11 mouse cellular contexts compared by ENCODE assay signal in the genomic region with DNA sequence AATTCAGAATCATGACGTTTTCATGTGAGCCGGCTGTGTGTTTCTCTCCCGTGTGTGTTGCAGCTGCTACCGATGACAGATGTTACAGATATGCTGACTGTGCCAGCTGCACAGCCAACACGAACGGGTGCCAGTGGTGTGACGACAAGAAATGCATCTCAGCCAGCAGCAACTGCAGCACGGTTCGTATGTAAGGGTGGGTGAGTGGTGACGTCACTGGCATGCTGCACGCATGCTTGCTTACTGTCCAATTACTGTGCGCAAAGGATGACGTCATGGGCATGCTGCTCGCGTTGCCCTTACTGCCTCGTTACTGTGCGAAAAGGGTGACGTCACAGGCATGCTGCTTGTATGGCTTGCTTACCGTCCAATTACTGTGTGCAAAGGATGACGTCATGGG.
DNase-seq lines count a peak whose midpoint lies in the region; ATAC-seq and TF ChIP-seq lines count a peak whose summit lies in the region.
"Had no signal": no experiment of that assay in that cellular context is flagged by ENCODE, and none has a peak within 500 bp of the region (broad histone marks: within the 10 kb centered on the region; RNA-seq: fewer than 3 reads in every experiment).

No protein-coding gene starts in this region.

- TF ChIP-seq CTCF in intestine, postnatal 0 days (IDR thresholded peaks at IDR 0.05; ENCODE audit: low read depth) = no peak

- ATAC-seq in heart, embryonic 11.5 days (replicated peaks; ENCODE audit: insufficient number of reproducible peaks, low FRiP score, low TSS enrichment) = no peak
- peak; percentile 77 for ATAC-seq in neural tube, embryonic 14.5 days (ENCODE audit: low read depth)
- no peak for ATAC-seq in liver, embryonic 12.5 days
- no peak for ATAC-seq in intestine, postnatal 0 days

- WGBS in heart, embryonic 11.5 days (ENCODE audit: insufficient replicate concordance) = 84% methylated on average over 20 of the region's 20 CpGs
- 68% methylated on average over 20 of the region's 20 CpGs for WGBS in neural tube, embryonic 14.5 days
- WGBS in liver, embryonic 12.5 days (ENCODE audit: insufficient replicate concordance) = 85% methylated on average over 20 of the region's 20 CpGs
- 87% methylated on average over 20 of the region's 20 CpGs for WGBS in intestine, postnatal 0 days

- no peaks in the 10 kb centered on the region for H3K4me1 ChIP-seq in heart, embryonic 11.5 days (ENCODE audit: control insufficient read depth, insufficient read depth, low read length)
- peaks cover 10% of the 10 kb centered on the region; the same call in 1 of the 2 replicates for H3K4me1 ChIP-seq in neural tube, embryonic 14.5 days (ENCODE audit: control insufficient read depth, insufficient read depth, low read length)
- H3K4me1 ChIP-seq in liver, embryonic 12.5 days = no peaks in the 10 kb centered on the region
- H3K4me1 ChIP-seq in intestine, postnatal 0 days (replicated peaks; ENCODE audit: control insufficient read depth, insufficient read depth, low read length) = no peaks in the 10 kb centered on the region

- DNase-seq in heart, adult 11 months = peak; percentile 82
- DNase-seq in ZHBTc4 (ENCODE audit: low read depth, low spot score) = peak; percentile 24
- peak; percentile 9 for DNase-seq in gastrocnemius, postnatal 25 days
- DNase-seq in cerebellum, adult 9-11 months = no peak
- DNase-seq: cerebellum, adult 2 months; kidney, adult 8-10 months had no signal

- H3K27ac ChIP-seq in heart, embryonic 11.5 days (ENCODE audit: low read depth, low read length) = no peak overlapping the region
- peak overlapping the region; percentile 17; the same call in 1 of the 2 replicates for H3K27ac ChIP-seq in neural tube, embryonic 14.5 days (ENCODE audit: low read depth, low read length)
- no peak overlapping the region for H3K27ac ChIP-seq in liver, embryonic 12.5 days
- no peak overlapping the region for H3K27ac ChIP-seq in intestine, postnatal 0 days (ENCODE audit: low read depth, low read length)
- H3K27ac ChIP-seq: macrophage had no signal

- no peak overlapping the region for H3K4me2 ChIP-seq in heart, embryonic 11.5 days
- H3K4me2 ChIP-seq in neural tube, embryonic 14.5 days (ENCODE audit: low read depth, low read length) = no peak overlapping the region
- H3K4me2 ChIP-seq in liver, embryonic 12.5 days = no peak overlapping the region
- no peak overlapping the region for H3K4me2 ChIP-seq in intestine, postnatal 0 days (replicated peaks; ENCODE audit: low read depth)

- no peak overlapping the region for H3K9ac ChIP-seq in heart, embryonic 11.5 days (ENCODE audit: low read depth, low read length)
- no peak overlapping the region for H3K9ac ChIP-seq in neural tube, embryonic 14.5 days (replicated peaks; ENCODE audit: low read depth, low read length)
- H3K9ac ChIP-seq in liver, embryonic 12.5 days = no peak overlapping the region
- no peak overlapping the region for H3K9ac ChIP-seq in intestine, postnatal 0 days (ENCODE audit: low read depth, low read length)

- no peak overlapping the region for H3K4me3 ChIP-seq in heart, embryonic 11.5 days (ENCODE audit: low read depth, low read length)
- no peak overlapping the region for H3K4me3 ChIP-seq in neural tube, embryonic 14.5 days (ENCODE audit: low read depth, low read length)
- no peak overlapping the region for H3K4me3 ChIP-seq in liver, embryonic 12.5 days
- H3K4me3 ChIP-seq in intestine, postnatal 0 days (ENCODE audit: low read depth, low read length) = no peak overlapping the region

- no peaks in the 10 kb centered on the region for H3K36me3 ChIP-seq in heart, embryonic 11.5 days (ENCODE audit: control insufficient read depth, insufficient read depth, low read length)
- no peaks in the 10 kb centered on the region for H3K36me3 ChIP-seq in neural tube, embryonic 14.5 days (ENCODE audit: control insufficient read depth, insufficient read depth, low read length)
- peaks cover 4% of the 10 kb centered on the region; the same call in 1 of the 2 replicates for H3K36me3 ChIP-seq in liver, embryonic 12.5 days
- peaks cover 6% of the 10 kb centered on the region for H3K36me3 ChIP-seq in intestine, postnatal 0 days (ENCODE audit: control insufficient read depth, insufficient read depth)

- H3K27me3 ChIP-seq in heart, embryonic 11.5 days (ENCODE audit: control insufficient read depth, insufficient read depth, low read length) = no peaks in the 10 kb centered on the region
- no peaks in the 10 kb centered on the region for H3K27me3 ChIP-seq in neural tube, embryonic 14.5 days (ENCODE audit: control insufficient read depth, insufficient read depth, low read length)
- H3K27me3 ChIP-seq in liver, embryonic 12.5 days (replicated peaks) = no peaks in the 10 kb centered on the region
- H3K27me3 ChIP-seq in intestine, postnatal 0 days (replicated peaks; ENCODE audit: control insufficient read depth, insufficient read depth, low read length) = no peaks in the 10 kb centered on the region

- no peaks in the 10 kb centered on the region for H3K9me3 ChIP-seq in heart, embryonic 11.5 days (replicated peaks; ENCODE audit: control insufficient read depth, low read length)
- no peaks in the 10 kb centered on the region for H3K9me3 ChIP-seq in neural tube, embryonic 14.5 days (ENCODE audit: control insufficient read depth, low read length)
- no peaks in the 10 kb centered on the region for H3K9me3 ChIP-seq in liver, embryonic 12.5 days (replicated peaks)
- H3K9me3 ChIP-seq in intestine, postnatal 0 days (ENCODE audit: control insufficient read depth) = no peaks in the 10 kb centered on the region
